9 mouse cellular contexts compared by ENCODE assay signal in genomic region chr10:12726041-12726608, GRCm38 (mm10).
DNase-seq lines count a peak whose midpoint lies in the region; ATAC-seq lines count a peak whose summit lies in the region.
"Had no signal": no experiment of that assay in that cellular context is flagged by ENCODE, and none has a peak within 500 bp of the region (broad histone marks: within the 10 kb centered on the region; RNA-seq: fewer than 3 reads in every experiment).

No protein-coding gene starts in this region.

- H3K27me3 ChIP-seq in neural tube, embryonic 11.5 days (ENCODE audit: control insufficient read depth, insufficient read depth, low read length): no peaks in the 10 kb centered on the region
- H3K27me3 ChIP-seq in hindbrain, embryonic 15.5 days: no peaks in the 10 kb centered on the region
- H3K27me3 ChIP-seq in lung, embryonic 16.5 days (ENCODE audit: control insufficient read depth, insufficient read depth, low read depth, low read length): no peaks in the 10 kb centered on the region
- H3K27me3 ChIP-seq: embryonic facial prominence, embryonic 13.5 days had no signal

- H3K9me3 ChIP-seq in neural tube, embryonic 11.5 days (ENCODE audit: control insufficient read depth, low read length): no peaks in the 10 kb centered on the region
- H3K9me3 ChIP-seq in hindbrain, embryonic 15.5 days: no peaks in the 10 kb centered on the region
- H3K9me3 ChIP-seq in lung, embryonic 16.5 days (ENCODE audit: control insufficient read depth, low read length): no peaks in the 10 kb centered on the region
- H3K9me3 ChIP-seq: embryonic facial prominence, embryonic 13.5 days had no signal

- H3K27ac ChIP-seq in neural tube, embryonic 11.5 days (ENCODE audit: low read depth, low read length): no peak overlapping the region
- H3K27ac ChIP-seq in hindbrain, embryonic 15.5 days (replicated peaks): 0 out of 2 replicates have a peak overlapping the region, but pooled peaks have one; percentile 28
- peak overlapping the region; percentile 36; the same call in 1 of the 2 replicates for H3K27ac ChIP-seq in lung, embryonic 16.5 days (ENCODE audit: low read length)
- H3K27ac ChIP-seq: embryonic facial prominence, embryonic 13.5 days had no signal

- no peaks in the 10 kb centered on the region for H3K36me3 ChIP-seq in neural tube, embryonic 11.5 days (ENCODE audit: control insufficient read depth, insufficient read depth, low read length)
- no peaks in the 10 kb centered on the region for H3K36me3 ChIP-seq in hindbrain, embryonic 15.5 days
- peaks cover 8% of the 10 kb centered on the region for H3K36me3 ChIP-seq in lung, embryonic 16.5 days (ENCODE audit: control insufficient read depth, insufficient read depth, low read length)

- no peak overlapping the region for H3K9ac ChIP-seq in neural tube, embryonic 11.5 days (ENCODE audit: low read length)
- no peak overlapping the region for H3K9ac ChIP-seq in hindbrain, embryonic 15.5 days
- H3K9ac ChIP-seq in lung, embryonic 16.5 days (ENCODE audit: low read length): no peak overlapping the region
- H3K9ac ChIP-seq: embryonic facial prominence, embryonic 13.5 days had no signal

- WGBS in neural tube, embryonic 11.5 days: 61% methylated on average over 13 of the region's 13 CpGs
- WGBS in hindbrain, embryonic 15.5 days: 33% methylated on average over 13 of the region's 13 CpGs
- WGBS in lung, embryonic 16.5 days: 69% methylated on average over 13 of the region's 13 CpGs

- DNase-seq in neural tube, embryonic 11.5 days (ENCODE audit: low spot score): no peak
- no peak for DNase-seq in neural tube, embryonic 10.5 days (ENCODE audit: extremely low spot score, low spot score)
- peak; percentile 26 to 28 for DNase-seq in urinary bladder, postnatal 36 days (ENCODE audit: low spot score in 2 of 2)
- DNase-seq in adrenal gland, postnatal 25 days: no peak
- DNase-seq in thymus, postnatal 36 days: no peak
- DNase-seq in adrenal gland, postnatal 14 days: no peak

- 0 out of 2 replicates have a peak, but pooled peaks cover 3% of the 10 kb centered on the region for H3K4me1 ChIP-seq in neural tube, embryonic 11.5 days (ENCODE audit: control insufficient read depth, insufficient read depth, low read length)
- peaks cover 26% of the 10 kb centered on the region for H3K4me1 ChIP-seq in hindbrain, embryonic 15.5 days (replicated peaks)
- 0 out of 2 replicates have a peak, but pooled peaks cover 2% of the 10 kb centered on the region for H3K4me1 ChIP-seq in lung, embryonic 16.5 days (replicated peaks; ENCODE audit: control insufficient read depth, insufficient read depth, low read length)

- H3K4me2 ChIP-seq in neural tube, embryonic 11.5 days (ENCODE audit: low read depth): no peak overlapping the region
- no peak overlapping the region for H3K4me2 ChIP-seq in hindbrain, embryonic 15.5 days
- no peak overlapping the region for H3K4me2 ChIP-seq in lung, embryonic 16.5 days (ENCODE audit: low read depth, low read length)
- H3K4me2 ChIP-seq: embryonic facial prominence, embryonic 13.5 days had no signal

- H3K4me3 ChIP-seq in neural tube, embryonic 11.5 days (ENCODE audit: low read depth, low read length): no peak overlapping the region
- H3K4me3 ChIP-seq in hindbrain, embryonic 15.5 days: no peak overlapping the region
- no peak overlapping the region for H3K4me3 ChIP-seq in lung, embryonic 16.5 days (ENCODE audit: low read length)
- H3K4me3 ChIP-seq: embryonic facial prominence, embryonic 13.5 days had no signal

- ATAC-seq in neural tube, embryonic 11.5 days (ENCODE audit: insufficient read depth, low FRiP score, low TSS enrichment): peak; percentile 33; the same call in 1 of the 2 replicates
- no peak for ATAC-seq in hindbrain, embryonic 15.5 days (ENCODE audit: low FRiP score, low read depth)
- ATAC-seq in lung, embryonic 16.5 days (ENCODE audit: low read depth): peak; percentile 74

Comparison
In these comparisons a context has a peak if more than half of its experiments do, and no peak if none do; other contexts are left out.
1. DNase-seq: peak in urinary bladder, postnatal 36 days (2 of 2); none in neural tube, embryonic 11.5 days (single experiment), neural tube, embryonic 10.5 days (single experiment), adrenal gland, postnatal 25 days (single experiment), thymus, postnatal 36 days (0 of 2) and adrenal gland, postnatal 14 days (single experiment).